Mouse (Mus musculus) megakaryocyte, embryonic 14.5 days (primary cell): ENCODE data around the gene Coro2a.

ENCODE experiments used
- FLI1 ChIP-seq: IDR thresholded peaks from 2 replicates; pipeline ENCODE4 v1.6.1; 2012; ENCODE audit warnings: low read length, inconsistent platforms, mixed read lengths
- GATA1 ChIP-seq: IDR thresholded peaks from 3 replicates; pipeline ENCODE4 v1.6.1; 2012; ENCODE audit warnings: mixed read lengths, low read length, inconsistent platforms, borderline replicate concordance

- TF ChIP-seq GATA1 (no peak), FLI1 (no peak)
Observed at GRCm38 (mm10) chr4:46564247-46564646, 37.8 kb downstream of the Coro2a start.
